Mouse (Mus musculus): Measurements from ENCODE around the gene Prss2. TPM values are rescaled to one million over a fixed set of nuclear protein-coding genes. Genes with fewer than 3 reads are reported as not detected.

Prss2 gene
- 28,178 TPM for polyA plus RNA-seq (2015; fragmentation: Illumina TruSeq; extraction: RNeasy Lipid Tissue Mini Kit (QIAGEN cat#74804); ENCODE audit: insufficient read depth, low read depth, low replicate concordance)

DNA sequence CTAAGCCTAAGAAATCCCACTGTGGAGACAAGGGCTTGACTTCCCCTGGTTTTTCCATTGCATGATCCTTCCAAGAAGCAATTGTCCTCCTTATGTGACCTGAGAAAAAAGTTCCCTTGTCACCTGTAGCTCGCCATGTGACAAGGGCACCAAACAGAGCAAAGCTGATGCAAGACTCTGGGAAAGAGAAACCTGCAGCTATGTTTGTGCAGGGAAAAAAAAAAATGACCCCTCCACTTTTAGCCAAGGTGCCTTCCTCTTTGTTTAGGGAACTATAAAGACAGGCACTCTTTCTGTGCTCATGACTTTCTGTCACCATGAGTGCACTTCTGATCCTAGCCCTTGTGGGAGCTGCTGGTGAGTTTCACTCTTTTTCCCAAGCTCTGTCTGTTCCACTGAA lies at the start of gene Prss2:
Gene Prss2, plus strand, starts transcription at position 301 of the 400 bp plus-strand sequence.

Other genes with a start within 250 kb of the Prss2 start
- 26,314 TPM for gene Try4, start 219.5 kb upstream of the Prss2 start, polyA plus RNA-seq (2015; fragmentation: Illumina TruSeq; extraction: RNeasy Lipid Tissue Mini Kit (QIAGEN cat#74804); ENCODE audit: insufficient read depth, low read depth, low replicate concordance)
- gene Try5, start 204.9 kb upstream of the Prss2 start, polyA plus RNA-seq (2015; fragmentation: Illumina TruSeq; extraction: RNeasy Lipid Tissue Mini Kit (QIAGEN cat#74804); ENCODE audit: insufficient read depth, low read depth, low replicate concordance): 12,068 TPM
- gene Try10, start 167.7 kb upstream of the Prss2 start, polyA plus RNA-seq (2015; fragmentation: Illumina TruSeq; extraction: RNeasy Lipid Tissue Mini Kit (QIAGEN cat#74804); ENCODE audit: insufficient read depth, low read depth, low replicate concordance): 528 TPM
- 552 TPM for gene Prss3, start 144.1 kb upstream of the Prss2 start, polyA plus RNA-seq (2015; fragmentation: Illumina TruSeq; extraction: RNeasy Lipid Tissue Mini Kit (QIAGEN cat#74804); ENCODE audit: insufficient read depth, low read depth, low replicate concordance)
- 131 TPM for gene Gm5771, start 129.4 kb upstream of the Prss2 start, polyA plus RNA-seq (2015; fragmentation: Illumina TruSeq; extraction: RNeasy Lipid Tissue Mini Kit (QIAGEN cat#74804); ENCODE audit: insufficient read depth, low read depth, low replicate concordance)
- gene Gm10334, start 75.6 kb upstream of the Prss2 start, polyA plus RNA-seq (2015; fragmentation: Illumina TruSeq; extraction: RNeasy Lipid Tissue Mini Kit (QIAGEN cat#74804); ENCODE audit: insufficient read depth, low read depth, low replicate concordance): 167 TPM
- gene Prss1, start 62.9 kb upstream of the Prss2 start, polyA plus RNA-seq (2015; fragmentation: Illumina TruSeq; extraction: RNeasy Lipid Tissue Mini Kit (QIAGEN cat#74804); ENCODE audit: insufficient read depth, low read depth, low replicate concordance): 15.3 TPM
- gene Ephb6, start 83.7 kb downstream of the Prss2 start, polyA plus RNA-seq (2015; fragmentation: Illumina TruSeq; extraction: RNeasy Lipid Tissue Mini Kit (QIAGEN cat#74804); ENCODE audit: insufficient read depth, low read depth, low replicate concordance): 2.8 TPM
- 1.3 TPM for gene Trpv6, start 114.6 kb downstream of the Prss2 start, polyA plus RNA-seq (2015; fragmentation: Illumina TruSeq; extraction: RNeasy Lipid Tissue Mini Kit (QIAGEN cat#74804); ENCODE audit: insufficient read depth, low read depth, low replicate concordance)
- not detected for gene Trpv5, start 159.0 kb downstream of the Prss2 start, polyA plus RNA-seq (2015; fragmentation: Illumina TruSeq; extraction: RNeasy Lipid Tissue Mini Kit (QIAGEN cat#74804); ENCODE audit: insufficient read depth, low read depth, low replicate concordance)
- gene Llcfc1, start 162.6 kb downstream of the Prss2 start, polyA plus RNA-seq (2015; fragmentation: Illumina TruSeq; extraction: RNeasy Lipid Tissue Mini Kit (QIAGEN cat#74804); ENCODE audit: insufficient read depth, low read depth, low replicate concordance): not detected
- gene Kel, start 182.6 kb downstream of the Prss2 start, polyA plus RNA-seq (2015; fragmentation: Illumina TruSeq; extraction: RNeasy Lipid Tissue Mini Kit (QIAGEN cat#74804); ENCODE audit: insufficient read depth, low read depth, low replicate concordance): not detected